Mouse (Mus musculus): ENCODE measurements at regions not wholly inside any gene's neighbourhood (a gene's known extent, or its start where the extent isn't known, plus 50 kb on each side); places are given as distances from the start of the nearest gene placed in this dataset.
A peak's percentile ranks its signal among the peaks of the same experiment; 100 is the strongest.
"Not testable (repeated sequence)": the region's sequence is repeated elsewhere in the genome, so short reads cannot be mapped to it uniquely, and the experiment has no call there.

DNA sequence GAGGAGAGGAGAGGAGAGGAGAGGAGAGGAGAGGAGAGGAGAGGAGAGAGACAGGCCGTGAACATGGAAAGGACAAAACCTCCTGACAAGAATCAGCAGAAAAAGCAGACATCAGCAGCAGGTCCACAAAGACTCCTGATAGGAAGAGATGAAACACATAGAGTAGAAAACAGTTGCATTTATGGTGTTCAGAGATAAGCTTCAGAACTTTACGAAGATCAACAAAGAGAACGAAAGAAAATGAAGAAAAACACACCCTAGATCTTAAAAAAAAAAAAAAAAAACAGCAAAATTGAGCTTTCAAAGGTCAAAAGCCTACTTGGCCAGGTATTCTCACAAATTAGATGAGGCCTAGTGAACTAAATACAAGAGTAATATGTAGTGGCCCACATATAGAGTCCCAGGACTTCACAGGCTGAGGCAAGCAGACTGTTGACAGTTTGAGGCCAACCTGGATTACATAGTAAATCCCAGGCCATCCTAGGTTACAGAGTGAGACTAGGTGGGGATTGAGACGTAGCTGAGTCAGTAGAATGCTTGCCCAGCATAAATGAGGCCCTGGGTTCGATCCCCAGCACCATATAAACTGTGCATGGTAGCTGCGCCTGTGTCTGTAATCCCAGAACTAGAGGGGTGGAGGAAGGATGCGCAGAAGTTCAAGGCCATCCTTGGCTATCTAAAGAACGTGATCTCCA is 111.6 kb upstream of the Klf3 start:
- no peak for DNase-seq (ENCODE audit: low spot score)

DNA sequence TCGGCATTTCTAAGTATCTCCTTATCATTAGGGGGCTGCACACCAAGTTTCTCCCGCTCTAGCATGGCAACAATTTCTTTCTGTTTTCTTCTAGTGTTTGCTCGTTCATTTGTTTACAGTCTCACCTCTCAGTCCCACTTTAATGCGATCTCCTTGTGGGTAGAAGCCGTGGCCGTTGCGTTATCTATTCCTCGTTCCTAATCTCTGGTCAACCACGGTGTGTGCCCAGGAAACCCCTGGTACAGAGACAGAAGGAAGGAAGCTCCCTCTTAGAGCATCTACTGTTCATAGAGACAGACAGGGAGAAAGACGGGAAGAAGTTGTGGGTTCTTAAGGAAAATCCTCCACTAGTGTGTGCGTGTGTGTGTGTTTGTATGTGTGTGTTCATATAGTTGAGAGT is 110.9 kb upstream of the Klf3 start:
- no peak for DNase-seq (ENCODE audit: low spot score)

DNA sequence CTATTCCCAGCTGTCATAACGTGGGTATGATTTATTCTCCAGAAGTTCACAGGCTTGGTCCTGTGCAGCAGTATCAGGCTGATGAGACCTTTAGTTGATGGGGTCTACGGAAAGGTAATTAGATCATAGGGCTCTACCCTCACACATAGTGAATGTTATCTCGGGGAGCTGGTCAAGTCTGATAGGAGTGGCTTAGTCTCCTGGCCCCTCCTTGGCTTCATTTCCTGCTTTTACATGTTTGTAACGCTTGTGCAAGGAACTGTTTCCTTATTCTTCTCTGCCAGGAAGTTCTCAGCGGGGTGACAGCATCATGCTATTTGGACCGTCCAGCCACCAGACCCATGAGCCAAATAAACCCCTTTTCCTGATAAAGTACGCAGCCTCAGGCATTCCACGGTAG is 109.6 kb upstream of the Klf3 start:
- DNase-seq (ENCODE audit: low spot score), result no peak

DNA sequence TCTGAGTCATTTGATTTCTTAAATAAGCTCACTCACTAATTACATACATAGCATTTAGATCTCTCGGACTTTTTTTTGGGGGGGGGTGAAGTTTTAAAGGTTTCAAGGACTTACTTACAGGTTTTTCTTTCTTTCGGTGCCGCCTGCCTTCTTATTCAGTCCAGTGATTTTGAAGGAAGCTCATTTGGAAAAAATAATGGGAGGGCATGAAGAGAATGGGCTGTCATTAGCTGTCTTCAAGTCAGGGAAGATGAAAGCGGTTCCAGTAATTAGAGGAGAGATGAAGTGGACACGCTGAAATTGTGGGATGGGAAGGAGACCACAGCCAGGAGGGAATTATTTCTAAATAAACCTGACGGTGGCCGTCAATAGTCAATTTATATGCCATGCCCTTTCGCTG is 108.6 kb upstream of the Klf3 start:
- DNase-seq (ENCODE audit: low spot score), result no peak

DNA sequence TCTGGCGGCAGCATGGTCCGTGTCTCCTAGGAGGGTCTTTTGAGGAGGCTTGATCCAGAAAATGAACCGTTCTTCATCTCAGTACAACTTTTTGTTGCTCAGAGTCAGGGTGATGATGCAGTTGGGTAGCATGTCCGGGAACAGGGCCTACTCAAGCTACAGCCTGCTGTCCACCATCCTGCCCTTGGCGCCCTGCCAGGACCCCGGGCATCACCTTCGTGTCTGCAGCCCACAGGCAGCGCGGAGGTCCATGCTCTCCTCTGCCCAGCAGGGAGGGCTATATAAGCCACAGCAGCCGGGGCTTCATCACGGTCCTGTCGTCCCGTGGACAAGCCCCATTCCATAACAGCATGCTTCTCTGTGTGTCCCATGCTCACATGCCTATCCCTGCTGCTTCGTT is 107.1 kb upstream of the Klf3 start:
- DNase-seq (ENCODE audit: low spot score), result no peak

DNA sequence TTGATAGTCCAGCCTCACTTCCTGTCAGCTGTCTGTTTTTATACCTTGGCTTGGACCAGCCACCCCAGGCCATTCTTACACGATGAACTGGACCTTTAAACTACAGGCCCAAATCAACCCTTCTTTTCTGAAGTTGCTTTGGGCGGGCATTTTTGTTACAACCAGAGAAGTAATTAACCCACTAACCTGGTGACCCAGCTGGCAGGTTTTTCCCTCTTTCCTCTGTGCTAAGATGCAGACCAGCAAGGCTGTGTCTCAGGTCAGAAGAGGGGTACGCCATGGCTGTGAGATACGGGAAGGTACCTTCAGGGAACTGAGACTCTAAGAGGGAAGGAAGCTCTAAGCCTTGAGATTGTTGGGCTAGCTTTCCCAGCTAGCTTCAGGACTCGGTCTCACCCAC is 105.7 kb upstream of the Klf3 start:
- no peak for DNase-seq (ENCODE audit: low spot score)

DNA sequence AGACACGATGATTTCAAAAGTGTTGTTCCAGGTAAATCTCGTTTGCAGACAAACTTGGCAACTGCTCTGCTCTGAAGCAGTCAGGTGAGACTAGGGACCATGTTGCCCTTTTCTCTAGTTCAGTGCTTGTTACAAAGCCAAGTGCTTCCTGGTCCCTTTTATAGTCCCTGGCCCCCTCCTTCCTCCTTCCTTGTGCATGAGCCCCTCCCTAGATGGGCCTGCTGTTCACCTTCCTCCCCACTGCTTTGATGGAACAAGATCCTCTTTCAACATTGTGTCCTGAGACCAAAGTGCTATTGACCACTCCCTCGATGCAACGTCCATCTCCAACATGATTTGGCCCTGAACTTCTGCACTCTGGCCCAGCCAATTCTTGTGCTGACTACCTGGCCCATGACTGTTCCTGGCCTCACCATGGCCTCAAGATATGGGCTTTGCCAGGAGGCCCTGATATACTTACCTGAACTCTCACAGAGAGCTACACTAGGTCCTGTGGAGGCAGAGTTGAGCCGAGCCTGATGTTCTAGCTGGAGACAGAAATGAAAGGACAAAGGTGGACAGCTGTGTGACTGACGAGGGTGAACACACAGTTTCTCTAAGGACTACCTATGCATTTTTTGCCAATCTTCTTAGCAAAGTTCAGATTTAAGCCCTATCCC is 104.6 kb upstream of the Klf3 start:
- no peak for DNase-seq (ENCODE audit: low spot score)

DNA sequence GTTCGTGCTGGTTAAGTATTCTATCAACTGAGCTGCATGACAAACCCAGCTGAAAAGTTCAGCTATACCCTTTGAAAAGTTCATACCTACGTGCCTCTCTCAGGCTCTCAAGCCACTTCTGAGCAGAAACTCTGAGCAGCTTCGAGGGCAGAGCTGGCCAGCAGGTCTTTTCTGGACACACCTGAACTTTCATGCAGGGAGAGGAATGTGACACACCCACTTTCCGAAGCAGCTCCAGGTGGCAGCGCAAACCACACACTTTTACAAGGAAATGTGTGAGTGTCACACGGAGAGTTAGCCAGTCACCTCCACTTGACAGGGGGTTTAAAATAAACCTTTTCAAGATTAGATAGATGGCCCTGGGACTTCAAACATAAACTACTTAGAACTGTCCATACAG is 103.2 kb upstream of the Klf3 start:
- DNase-seq (ENCODE audit: low spot score), result no peak

DNA sequence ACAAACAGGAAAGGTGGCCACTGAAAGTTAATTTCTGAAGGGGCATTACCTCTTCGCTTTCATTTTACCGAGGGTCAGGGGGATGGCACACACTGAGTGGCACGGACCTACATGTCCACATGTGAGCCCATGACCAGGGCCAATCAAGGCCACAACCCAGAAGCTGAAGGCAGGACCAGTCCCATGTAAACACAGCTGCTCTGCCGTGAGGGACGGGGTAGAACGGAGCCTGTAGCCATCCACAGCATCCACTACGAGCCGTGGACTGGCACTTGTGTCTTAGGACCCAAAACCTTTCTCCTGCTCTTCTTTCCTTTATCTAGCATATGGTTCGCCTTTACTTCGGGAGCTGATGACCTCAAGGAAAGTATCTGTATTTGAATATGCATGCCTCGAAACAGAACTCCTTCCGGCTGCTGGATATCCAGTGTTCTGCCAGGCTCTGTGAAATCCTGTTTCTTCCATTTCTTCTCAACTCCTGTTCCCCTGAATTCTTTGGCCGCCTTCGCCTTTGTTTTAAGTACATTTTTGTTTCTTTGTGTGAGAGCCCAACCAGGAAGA is 101.9 kb upstream of the Klf3 start:
- no peak for DNase-seq (ENCODE audit: low spot score)

DNA sequence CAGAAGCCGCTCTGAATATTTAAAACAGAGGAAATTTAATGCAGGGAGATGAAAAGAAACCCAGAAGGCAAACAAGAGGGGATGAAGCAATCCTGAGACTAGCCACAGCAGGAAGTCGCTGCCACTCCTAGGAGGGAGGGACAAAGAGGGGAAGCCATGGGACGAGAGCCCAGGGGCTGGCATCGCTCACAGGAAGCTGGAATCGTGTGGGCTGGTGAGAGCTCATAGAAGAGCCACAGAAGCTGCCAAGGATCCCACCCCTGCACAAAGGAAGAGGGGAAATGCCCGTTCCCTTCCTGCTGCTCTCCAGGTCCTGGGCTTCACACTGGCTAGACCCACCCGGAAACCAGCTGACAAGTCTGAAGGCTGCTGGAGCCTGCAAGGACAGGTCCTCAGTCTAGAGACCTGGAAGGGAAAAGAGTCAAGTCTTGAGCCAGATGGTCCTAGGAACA is 101.4 kb upstream of the Klf3 start:
- DNase-seq (ENCODE audit: low spot score), result peak; percentile 37

DNA sequence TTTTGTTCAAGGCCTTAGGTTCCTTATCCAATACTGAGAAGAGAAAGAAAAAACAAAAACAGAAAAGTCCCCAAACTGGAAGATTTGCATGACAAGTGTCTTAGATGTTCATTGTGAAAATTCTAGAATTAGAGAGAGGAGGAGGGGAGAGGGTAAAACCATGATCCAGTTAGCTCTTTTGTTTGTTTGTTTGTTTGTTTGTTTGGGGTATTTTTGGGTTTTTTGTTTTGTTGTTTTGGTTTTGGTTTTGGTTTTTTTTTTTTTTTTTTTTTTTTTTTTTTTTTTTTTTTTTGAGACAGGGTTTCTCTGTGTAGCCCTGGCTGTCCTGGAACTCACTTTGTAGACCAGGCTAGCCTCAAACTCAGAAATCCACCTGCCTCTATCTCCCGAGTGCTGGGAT is 100.8 kb upstream of the Klf3 start:
- not testable (repeated sequence) for DNase-seq (ENCODE audit: low spot score)

DNA sequence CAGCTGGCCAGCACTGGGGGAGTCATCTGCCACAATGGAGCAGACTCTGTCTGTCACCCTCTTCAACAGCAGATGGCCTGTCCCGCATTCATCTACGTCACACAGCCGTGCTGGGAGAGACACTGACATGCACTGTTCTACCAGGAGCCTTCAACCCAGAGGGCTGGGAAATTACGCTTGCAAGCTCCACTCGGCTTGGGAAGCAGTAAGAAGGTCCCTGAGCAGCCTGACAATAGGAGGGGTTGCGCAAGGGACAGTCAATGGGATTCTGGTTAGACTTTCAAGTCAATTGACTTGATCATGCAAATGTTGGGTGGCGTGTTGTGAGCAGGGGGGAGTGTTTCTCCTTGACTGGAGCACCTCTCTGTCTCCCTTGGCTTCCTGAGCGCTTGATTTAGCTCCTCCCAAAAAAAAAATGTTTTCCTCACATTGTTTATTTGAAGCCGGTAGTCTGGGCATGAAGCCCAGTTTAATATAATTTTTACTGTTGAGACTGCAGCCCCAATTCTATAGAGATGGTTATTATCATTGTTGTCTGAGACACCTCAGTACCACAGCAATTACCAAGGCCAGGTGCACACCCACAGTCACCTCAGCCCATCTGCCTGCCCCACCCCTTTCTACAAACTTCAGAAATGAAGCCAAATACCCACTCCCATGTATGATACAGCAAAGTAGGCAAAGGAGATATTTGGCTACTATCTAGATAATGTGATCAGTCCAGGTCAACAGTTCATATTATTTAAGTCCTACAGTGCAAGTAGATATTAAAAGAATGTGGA is 99.9 kb upstream of the Klf3 start:
- DNase-seq (ENCODE audit: low spot score), result no peak

DNA sequence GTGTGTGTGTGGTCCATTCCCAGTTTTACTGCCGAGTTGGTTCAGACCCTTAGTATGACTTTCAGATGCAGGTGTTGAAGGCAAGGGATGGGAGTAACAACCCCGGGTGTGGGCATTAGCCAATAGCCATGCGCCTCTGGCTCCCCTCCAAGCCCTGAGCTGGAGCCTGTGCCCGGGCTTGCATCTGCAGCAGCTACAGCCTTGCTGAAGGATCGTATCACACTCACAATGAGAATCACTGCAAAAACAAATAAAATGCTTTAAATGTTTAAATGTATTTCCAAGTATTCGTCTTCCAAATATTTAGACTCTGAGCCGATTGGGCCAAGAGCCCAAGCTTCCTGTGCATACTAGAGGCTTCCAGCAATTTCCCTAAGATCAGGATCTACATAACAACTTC is 99.0 kb upstream of the Klf3 start:
- DNase-seq (ENCODE audit: low spot score), result no peak

DNA sequence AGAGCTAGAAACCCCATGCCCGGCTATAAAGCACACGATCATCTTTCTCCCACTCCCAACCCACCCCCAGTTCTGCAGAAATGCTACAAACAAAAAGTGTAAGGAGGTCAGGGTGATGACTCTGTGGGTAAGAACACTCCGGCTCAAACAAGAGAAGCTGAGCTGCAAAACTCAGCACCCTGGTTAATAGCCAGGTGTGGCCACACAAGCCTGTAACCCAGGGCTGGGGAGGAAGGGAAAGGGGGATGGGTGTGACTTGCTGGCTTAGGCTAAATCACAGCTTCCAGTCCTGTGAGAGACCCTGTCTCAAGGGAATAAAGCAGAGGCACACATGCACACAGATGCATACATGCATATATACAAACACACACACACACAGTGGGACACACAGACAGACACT is 96.6 kb upstream of the Klf3 start:
- DNase-seq (ENCODE audit: low spot score), result no peak

DNA sequence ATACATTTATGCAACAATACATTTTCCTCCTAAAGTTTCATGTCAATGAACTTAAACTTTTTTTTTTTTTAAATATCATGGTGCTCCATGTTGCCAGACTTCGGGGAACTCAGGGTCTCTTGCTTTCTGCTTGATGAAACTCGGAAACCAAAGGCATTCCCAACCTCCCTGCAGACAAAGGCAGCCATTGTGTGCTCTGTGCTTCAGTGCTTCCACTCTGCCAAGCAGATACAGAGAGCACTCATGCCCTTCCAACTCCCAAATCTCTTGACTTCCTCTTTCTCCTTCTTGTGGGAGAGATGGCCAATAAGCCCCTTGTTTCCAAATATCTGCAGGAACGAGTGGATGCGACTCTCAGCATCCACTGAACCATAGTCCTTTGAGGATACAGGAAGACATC is 94.0 kb upstream of the Klf3 start:
- DNase-seq (ENCODE audit: low spot score), result no peak

DNA sequence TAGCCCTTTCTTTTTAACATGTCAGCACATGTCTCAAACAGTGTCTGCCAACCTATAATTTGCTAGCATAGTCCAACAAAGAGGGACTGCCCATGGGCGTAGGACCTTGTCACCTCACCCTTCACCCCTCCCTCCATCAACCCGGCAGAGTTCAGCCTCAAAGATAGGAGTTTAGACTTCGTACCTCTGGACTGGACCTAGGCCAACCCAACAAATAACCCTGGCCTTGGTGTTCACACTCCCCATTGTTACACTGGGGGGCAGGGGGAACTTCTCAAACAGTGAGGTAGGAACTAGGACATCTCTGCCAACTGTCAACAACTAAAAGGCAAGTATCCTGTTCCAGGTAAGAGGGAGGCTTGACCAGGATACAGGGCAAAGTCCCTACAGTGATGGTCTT is 93.0 kb upstream of the Klf3 start:
- DNase-seq (ENCODE audit: low spot score), result no peak

DNA sequence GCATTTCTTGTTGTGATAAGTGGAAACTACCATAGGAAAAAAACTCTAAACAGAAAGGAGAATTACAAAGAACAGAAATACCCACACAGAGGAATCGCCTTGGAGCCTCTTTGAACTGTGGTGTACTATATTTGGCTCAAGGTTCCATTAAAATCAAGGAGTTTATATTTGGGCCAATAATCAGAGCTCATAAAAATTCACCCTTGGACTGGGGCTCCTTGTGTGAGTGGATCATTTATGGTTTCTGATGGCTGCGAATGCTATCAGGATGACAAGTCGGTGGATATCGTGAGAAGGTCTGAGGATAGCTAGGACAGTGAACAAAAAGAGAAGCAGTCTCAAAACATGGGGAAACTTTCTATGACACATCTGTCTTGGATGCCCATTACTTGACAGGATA is 92.2 kb upstream of the Klf3 start:
- DNase-seq (ENCODE audit: low spot score), result no peak

DNA sequence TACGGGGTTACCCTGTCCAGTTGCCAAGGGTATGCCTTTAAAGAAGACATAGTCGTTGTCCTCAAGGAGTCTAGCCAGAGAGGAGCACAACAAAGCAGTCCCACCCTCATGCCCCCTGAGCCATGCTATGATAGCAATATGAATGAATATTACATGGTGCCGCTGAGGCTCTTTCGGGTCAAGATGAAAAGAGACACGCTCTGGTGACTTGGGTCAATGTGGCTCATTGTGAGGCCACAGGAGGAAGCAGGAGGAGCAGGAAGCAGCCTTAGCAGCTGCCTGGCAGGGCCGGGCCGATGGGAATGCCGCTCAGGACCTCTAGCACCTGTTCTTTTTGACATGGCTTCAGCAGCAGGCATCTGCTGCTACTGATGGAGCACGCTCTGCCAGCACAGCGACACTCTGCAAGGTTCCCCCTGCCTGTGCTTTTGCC is 89.0 kb upstream of the Klf3 start:
- no peak for DNase-seq (ENCODE audit: low spot score)

DNA sequence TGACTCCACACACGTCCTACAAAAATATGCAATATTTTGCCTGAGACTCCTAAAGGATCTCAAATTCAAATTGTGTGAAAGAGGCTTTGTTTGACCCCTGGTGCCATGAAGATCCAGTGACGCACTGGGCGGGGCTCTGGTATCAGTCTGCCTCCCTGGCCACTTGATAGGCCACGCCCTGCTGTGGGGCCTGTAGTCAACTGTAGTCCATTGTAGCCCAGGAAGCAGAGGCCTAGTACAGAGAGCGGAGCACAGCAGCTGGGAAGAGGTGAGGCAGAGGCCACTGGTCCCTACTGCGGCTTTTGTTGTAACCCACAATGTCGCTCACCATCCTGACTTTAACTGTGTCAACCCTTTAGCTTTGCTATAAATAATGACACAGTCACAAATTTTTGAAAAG is 88.5 kb upstream of the Klf3 start:
- DNase-seq (ENCODE audit: low spot score), result no peak

DNA sequence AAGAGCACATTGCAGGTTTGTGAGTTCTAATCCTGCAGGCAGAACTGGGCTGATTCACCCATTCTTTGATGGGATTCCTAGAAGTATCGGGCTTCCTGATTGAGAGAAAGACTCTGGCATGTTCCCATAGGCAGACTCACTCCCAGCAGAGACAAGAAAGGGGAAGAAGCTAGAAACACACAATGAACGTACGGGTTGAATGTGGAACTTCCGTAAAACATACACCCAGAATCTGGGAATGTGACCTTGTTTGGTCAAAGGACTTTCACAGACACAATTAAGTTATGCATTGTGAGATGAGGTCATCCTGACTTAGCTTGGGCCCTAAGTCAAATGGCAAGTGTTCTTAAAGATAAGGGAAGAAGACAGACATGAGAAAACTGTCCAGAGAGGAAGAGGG is 86.6 kb upstream of the Klf3 start:
- DNase-seq (ENCODE audit: low spot score), result no peak

DNA sequence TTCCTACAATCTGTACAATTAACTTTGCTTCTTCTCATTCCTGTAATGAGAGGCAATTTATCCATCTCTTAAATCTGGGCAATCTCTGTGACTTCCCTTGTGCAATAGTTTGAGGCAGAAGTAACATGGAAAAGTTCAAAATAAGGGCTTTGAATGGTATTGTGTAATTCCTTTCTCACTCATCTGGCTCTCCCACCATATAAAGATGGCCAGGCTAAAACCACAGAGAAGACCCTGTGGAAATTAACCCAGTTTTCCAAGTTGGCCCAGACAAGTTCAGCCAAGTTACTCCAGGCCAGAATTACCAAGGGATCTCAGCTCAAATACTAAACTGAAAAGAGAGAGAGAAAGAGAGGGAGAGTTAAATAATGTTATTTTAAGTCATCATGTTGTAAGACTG is 81.0 kb upstream of the Klf3 start:
- DNase-seq (ENCODE audit: low spot score), result no peak

DNA sequence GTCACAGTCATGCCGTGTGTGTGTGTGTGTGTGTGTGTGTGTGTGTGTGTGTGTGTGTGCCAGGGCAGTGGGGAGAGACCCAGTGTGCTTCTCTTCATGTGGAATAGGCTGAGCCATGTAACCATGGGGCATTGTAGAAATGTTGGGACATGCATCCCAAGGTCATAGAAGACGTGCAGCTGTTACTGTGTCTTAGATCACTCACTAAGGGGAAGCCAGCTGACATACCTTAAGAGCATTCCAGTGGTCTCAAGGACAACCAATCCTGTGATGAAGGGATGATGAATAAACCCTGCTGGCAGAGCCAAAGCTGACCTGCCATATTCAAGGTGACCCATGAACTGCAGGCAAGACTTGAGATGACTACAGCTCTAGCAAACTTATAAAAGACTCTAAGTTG is 75.3 kb upstream of the Klf3 start:
- no peak for DNase-seq (ENCODE audit: low spot score)

All from thymus, postnatal 0 days (tissue).